Mouse (Mus musculus) small intestine, adult 2 months (tissue): ENCODE results near the gene Baz2b.

Experiments used
- CTCF ChIP-seq: fragments of 200-500 bp; IDR thresholded peaks from 2 replicates; pipeline ENCODE4 v1.5.1; 2012; ENCODE audit warnings: low read depth, mild to moderate bottlenecking, control low read depth, inconsistent platforms, low read length, moderate library complexity, mixed read lengths; ENCODE audit not compliant: insufficient replicate concordance, insufficient read length; ENCODE audit errors: extremely low read depth
- POLR2A ChIP-seq: fragments of 200-500 bp; IDR thresholded peaks from 2 replicates; pipeline ENCODE4 v1.6.1; 2012; ENCODE audit warnings: low read depth, mild to moderate bottlenecking, control low read depth, inconsistent platforms, low read length, moderate library complexity

- TF ChIP-seq CTCF: no peak
- TF ChIP-seq POLR2A: no peak
These were observed 12.3 kb upstream of the Baz2b start for GRCm38 (mm10) chr2:60221954-60222353.
